Mouse (Mus musculus): ENCODE measurements around the gene Olfr557. TPM values are rescaled to one million over a fixed set of nuclear protein-coding genes. Genes with fewer than 3 reads are reported as not detected.

Gene Olfr557
- polyA plus RNA-seq, 1 experiment from 2014 or later: not detected

DNA sequence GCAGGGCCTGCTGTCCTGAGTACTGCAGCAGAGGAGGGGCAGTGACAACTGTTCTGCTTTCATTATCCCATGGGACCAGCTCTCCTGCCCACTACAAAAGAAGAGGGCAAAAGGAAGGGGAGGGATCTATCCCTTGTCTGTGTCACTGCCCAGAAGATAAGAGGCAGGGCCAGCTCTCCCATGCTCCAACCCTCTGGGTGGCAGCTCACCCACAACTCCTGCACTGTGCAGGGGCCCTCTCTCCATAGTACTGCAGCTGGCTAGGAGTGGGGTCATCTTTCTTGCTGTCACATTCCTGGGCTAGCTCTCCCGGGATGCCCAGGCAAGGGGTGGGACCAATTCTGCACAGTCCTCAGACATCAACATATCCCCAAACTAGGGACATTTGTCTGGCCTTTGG lies 38.1 kb downstream of the Olfr557 start:
- H3K9me3 ChIP-seq: no peaks in the 10 kb centered on the region
- 0 out of 2 replicates have a peak, but pooled peaks have one; percentile 31 for ATAC-seq (ENCODE audit: insufficient number of reproducible peaks, insufficient read depth, low FRiP score, low TSS enrichment, low read depth)
- no peak overlapping the region for H3K4me2 ChIP-seq
- 19% methylated on average over 1 of the region's 1 CpGs for WGBS
- no peak overlapping the region for H3K4me3 ChIP-seq (replicated peaks)
- H3K9ac ChIP-seq (replicated peaks): no peak overlapping the region
- no peaks in the 10 kb centered on the region for H3K36me3 ChIP-seq
- no peaks in the 10 kb centered on the region for H3K27me3 ChIP-seq
- H3K27ac ChIP-seq: no peak overlapping the region
- H3K4me1 ChIP-seq (replicated peaks): no peaks in the 10 kb centered on the region

DNA sequence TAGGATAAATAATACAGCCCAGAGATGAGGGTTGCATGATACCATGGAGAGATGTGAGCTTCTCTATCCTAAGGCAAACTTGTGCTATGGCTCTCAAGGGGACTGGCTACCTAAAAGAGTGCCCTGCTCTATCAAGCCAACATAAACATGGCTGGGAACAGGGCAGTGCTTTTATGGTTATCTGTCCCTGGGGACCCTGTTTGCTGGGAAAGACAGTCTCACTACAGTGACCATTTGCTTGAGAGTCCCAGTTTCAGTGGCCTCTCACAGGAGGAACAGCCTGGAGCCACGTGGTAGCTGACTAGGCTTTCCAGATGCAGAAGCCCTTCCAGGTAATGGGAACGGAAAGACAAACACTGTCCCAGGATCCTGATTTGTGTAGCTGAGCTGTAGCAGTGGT lies 42.0 kb downstream of the Olfr557 start:
- Histone ChIP-seq H3K27ac (no peak overlapping the region), H3K4me2 (no peak overlapping the region), H3K9ac (replicated peaks) (no peak overlapping the region), H3K4me3 (replicated peaks) (no peak overlapping the region), H3K36me3 (no peaks in the 10 kb centered on the region), H3K4me1 (replicated peaks) (no peaks in the 10 kb centered on the region), H3K27me3 (no peaks in the 10 kb centered on the region), H3K9me3 (no peaks in the 10 kb centered on the region)
- 49% methylated on average over 2 of the region's 2 CpGs for WGBS
- ATAC-seq (ENCODE audit: insufficient number of reproducible peaks, insufficient read depth, low FRiP score, low TSS enrichment, low read depth): no peak

Other genes with a start within 250 kb of the Olfr557 start
- gene Olfr543, start 214.2 kb upstream of the Olfr557 start, polyA plus RNA-seq (2016; fragmentation: Nextera tagmentation; extraction: Ambion mirVana): 0.24 and 0.33 TPM in 2 replicates
- gene Olfr544, start 207.6 kb upstream of the Olfr557 start, polyA plus RNA-seq (2016; fragmentation: Nextera tagmentation; extraction: Ambion mirVana): not detected in 2 replicates
- gene Olfr545, start 196.3 kb upstream of the Olfr557 start, polyA plus RNA-seq (2016; fragmentation: Nextera tagmentation; extraction: Ambion mirVana): 0.09 TPM in 1 of 2 replicates, not detected in the other
- gene Olfr547, start 161.2 kb upstream of the Olfr557 start, polyA plus RNA-seq (2016; fragmentation: Nextera tagmentation; extraction: Ambion mirVana): not detected in 2 replicates
- not detected in 2 replicates for gene Olfr548-ps1, start 155.0 kb upstream of the Olfr557 start, polyA plus RNA-seq (2016; fragmentation: Nextera tagmentation; extraction: Ambion mirVana)
- gene Olfr549, start 146.0 kb upstream of the Olfr557 start, polyA plus RNA-seq (2016; fragmentation: Nextera tagmentation; extraction: Ambion mirVana): not detected in 2 replicates
- gene Trim21, start 130.4 kb upstream of the Olfr557 start, polyA plus RNA-seq (2016; fragmentation: Nextera tagmentation; extraction: Ambion mirVana): 0.44 and 0.59 TPM in 2 replicates
- not detected in 2 replicates for gene Olfr550, start 124.5 kb upstream of the Olfr557 start, polyA plus RNA-seq (2016; fragmentation: Nextera tagmentation; extraction: Ambion mirVana)
- not detected in 2 replicates for gene Olfr551, start 104.0 kb upstream of the Olfr557 start, polyA plus RNA-seq (2016; fragmentation: Nextera tagmentation; extraction: Ambion mirVana)
- gene Olfr552, start 98.1 kb upstream of the Olfr557 start, polyA plus RNA-seq (2016; fragmentation: Nextera tagmentation; extraction: Ambion mirVana): not detected in 2 replicates
- not detected in 2 replicates for gene Olfr553, start 77.7 kb upstream of the Olfr557 start, polyA plus RNA-seq (2016; fragmentation: Nextera tagmentation; extraction: Ambion mirVana)
- gene Olfr554, start 57.5 kb upstream of the Olfr557 start, polyA plus RNA-seq (2016; fragmentation: Nextera tagmentation; extraction: Ambion mirVana): not detected in 2 replicates
- not detected in 2 replicates for gene Olfr555, start 37.1 kb upstream of the Olfr557 start, polyA plus RNA-seq (2016; fragmentation: Nextera tagmentation; extraction: Ambion mirVana)
- not detected in 2 replicates for gene Olfr556, start 31.0 kb upstream of the Olfr557 start, polyA plus RNA-seq (2016; fragmentation: Nextera tagmentation; extraction: Ambion mirVana)
- 14.9 and 15.0 TPM in 2 replicates for gene Trim68, start 8.6 kb upstream of the Olfr557 start, polyA plus RNA-seq (2016; fragmentation: Nextera tagmentation; extraction: Ambion mirVana)
- gene Olfr558, start 6.3 kb downstream of the Olfr557 start, polyA plus RNA-seq (2016; fragmentation: Nextera tagmentation; extraction: Ambion mirVana): not detected in 2 replicates
- not detected in 2 replicates for gene Olfr33, start 23.2 kb downstream of the Olfr557 start, polyA plus RNA-seq (2016; fragmentation: Nextera tagmentation; extraction: Ambion mirVana)
- gene Olfr559, start 31.6 kb downstream of the Olfr557 start, polyA plus RNA-seq (2016; fragmentation: Nextera tagmentation; extraction: Ambion mirVana): not detected in 2 replicates
- not detected in 2 replicates for gene Olfr560, start 63.5 kb downstream of the Olfr557 start, polyA plus RNA-seq (2016; fragmentation: Nextera tagmentation; extraction: Ambion mirVana)
- gene Olfr78, start 63.6 kb downstream of the Olfr557 start, polyA plus RNA-seq (2016; fragmentation: Nextera tagmentation; extraction: Ambion mirVana): not detected in 2 replicates
- gene Olfr561, start 75.3 kb downstream of the Olfr557 start, polyA plus RNA-seq (2016; fragmentation: Nextera tagmentation; extraction: Ambion mirVana): not detected in 2 replicates
- not detected in 2 replicates for gene Olfr564, start 107.6 kb downstream of the Olfr557 start, polyA plus RNA-seq (2016; fragmentation: Nextera tagmentation; extraction: Ambion mirVana)
- not detected in 2 replicates for gene Olfr566, start 162.9 kb downstream of the Olfr557 start, polyA plus RNA-seq (2016; fragmentation: Nextera tagmentation; extraction: Ambion mirVana)
- gene Olfr568, start 181.2 kb downstream of the Olfr557 start, polyA plus RNA-seq (2016; fragmentation: Nextera tagmentation; extraction: Ambion mirVana): not detected in 2 replicates
- gene Olfr569, start 195.0 kb downstream of the Olfr557 start, polyA plus RNA-seq (2016; fragmentation: Nextera tagmentation; extraction: Ambion mirVana): not detected in 2 replicates
- not detected in 2 replicates for gene Olfr570, start 198.7 kb downstream of the Olfr557 start, polyA plus RNA-seq (2016; fragmentation: Nextera tagmentation; extraction: Ambion mirVana)
- gene Olfr571, start 221.6 kb downstream of the Olfr557 start, polyA plus RNA-seq (2016; fragmentation: Nextera tagmentation; extraction: Ambion mirVana): not detected in 2 replicates
- not detected in 2 replicates for gene Olfr572, start 228.5 kb downstream of the Olfr557 start, polyA plus RNA-seq (2016; fragmentation: Nextera tagmentation; extraction: Ambion mirVana)
- not detected in 2 replicates for gene Olfr573-ps1, start 246.7 kb downstream of the Olfr557 start, polyA plus RNA-seq (2016; fragmentation: Nextera tagmentation; extraction: Ambion mirVana)

Data from limb, embryonic 12.5 days (tissue).